Mouse (Mus musculus): ENCODE results near the gene Tmem95. TPM values are rescaled to one million over a fixed set of nuclear protein-coding genes. Genes with fewer than 3 reads are reported as not detected.

The Tmem95 gene
- polyA plus RNA-seq, 1 experiment from 2014 or later: not detected

GRCm38 (mm10) chr11:69834001-69834549 is 43.7 kb downstream of the Tmem95 start:
- Histone ChIP-seq H3K4me3 (ENCODE audit: low read length) (peak overlapping the region; percentile 50), H3K27ac (ENCODE audit: low read length) (no peak overlapping the region), H3K4me1 (ENCODE audit: control insufficient read depth, insufficient read depth, low read length) (peaks cover 21% of the 10 kb centered on the region), H3K27me3 (ENCODE audit: control insufficient read depth, insufficient read depth, low read length) (peaks cover 28% of the 10 kb centered on the region), H3K9ac (ENCODE audit: low read length) (peak overlapping the region; percentile 73), H3K36me3 (ENCODE audit: control insufficient read depth, insufficient read depth) (no peaks in the 10 kb centered on the region), H3K4me2 (ENCODE audit: low read depth, low read length) (peak overlapping the region; percentile 80), H3K9me3 (replicated peaks; ENCODE audit: control insufficient read depth, low read length) (no peaks in the 10 kb centered on the region)
- 8% methylated on average over 30 of the region's 48 CpGs for WGBS
- ATAC-seq (replicated peaks; ENCODE audit: extremely low read depth, insufficient read depth, low FRiP score): no peak

- H3K27ac ChIP-seq (ENCODE audit: low read length): no peak overlapping the region
These were observed 44.3 kb downstream of the Tmem95 start for GRCm38 (mm10) chr11:69833554-69833953.

GRCm38 (mm10) chr11:69828832-69829231 is 49.0 kb downstream of the Tmem95 start:
- H3K9ac ChIP-seq (ENCODE audit: low read length): no peak overlapping the region
- H3K4me2 ChIP-seq (ENCODE audit: low read depth, low read length): no peak overlapping the region
- no peaks in the 10 kb centered on the region for H3K9me3 ChIP-seq (replicated peaks; ENCODE audit: control insufficient read depth, low read length)
- H3K36me3 ChIP-seq (ENCODE audit: control insufficient read depth, insufficient read depth): 0 out of 2 replicates have a peak, but pooled peaks cover 3% of the 10 kb centered on the region
- no peak for ATAC-seq (replicated peaks; ENCODE audit: extremely low read depth, insufficient read depth, low FRiP score)
- H3K27ac ChIP-seq (ENCODE audit: low read length): no peak overlapping the region
- 77% methylated on average over 5 of the region's 5 CpGs for WGBS
- no peak overlapping the region for H3K4me3 ChIP-seq (ENCODE audit: low read length)
- peaks cover 4% of the 10 kb centered on the region; the same call in 1 of the 2 replicates for H3K27me3 ChIP-seq (ENCODE audit: control insufficient read depth, insufficient read depth, low read length)
- H3K4me1 ChIP-seq (ENCODE audit: control insufficient read depth, insufficient read depth, low read length): peaks cover 3% of the 10 kb centered on the region

More at GRCm38 (mm10) chr11:69833554-69833953, 44.3 kb downstream of the Tmem95 start:
- H3K27me3 ChIP-seq (ENCODE audit: control insufficient read depth, insufficient read depth, low read length): peaks cover 28% of the 10 kb centered on the region
- no peaks in the 10 kb centered on the region for H3K9me3 ChIP-seq (replicated peaks; ENCODE audit: control insufficient read depth, low read length)
- no peak for ATAC-seq (replicated peaks; ENCODE audit: extremely low read depth, insufficient read depth, low FRiP score)
- peak overlapping the region; percentile 50 for H3K4me3 ChIP-seq (ENCODE audit: low read length)
- peaks cover 18% of the 10 kb centered on the region for H3K4me1 ChIP-seq (ENCODE audit: control insufficient read depth, insufficient read depth, low read length)
- WGBS: 36% methylated on average over 8 of the region's 8 CpGs
- H3K9ac ChIP-seq (ENCODE audit: low read length): peak overlapping the region; percentile 73
- peak overlapping the region; percentile 80 for H3K4me2 ChIP-seq (ENCODE audit: low read depth, low read length)
- no peaks in the 10 kb centered on the region for H3K36me3 ChIP-seq (ENCODE audit: control insufficient read depth, insufficient read depth)

Small RNA genes lying within 50 kb of the gene (microRNA-seq; reads per million reads assigned to microRNA genes)
- not detected for gene Mir6924

Other genes starting within 250 kb of the Tmem95 start
- gene Fxr2, start 245.0 kb downstream of the Tmem95 start, polyA plus RNA-seq (2015; fragmentation: Nextera tagmentation; extraction: Ambion mirVana): 22.1 and 25.4 TPM in 2 replicates
- not detected in 2 replicates for gene Sox15, start 222.7 kb downstream of the Tmem95 start, polyA plus RNA-seq (2015; fragmentation: Nextera tagmentation; extraction: Ambion mirVana)
- 40.1 and 44.0 TPM in 2 replicates for gene Mpdu1, start 215.4 kb downstream of the Tmem95 start, polyA plus RNA-seq (2015; fragmentation: Nextera tagmentation; extraction: Ambion mirVana)
- 10.0 and 12.3 TPM in 2 replicates for gene Cd68, start 211.9 kb downstream of the Tmem95 start, polyA plus RNA-seq (2015; fragmentation: Nextera tagmentation; extraction: Ambion mirVana)
- 337 and 346 TPM in 2 replicates for gene Eif4a1, start 205.6 kb downstream of the Tmem95 start, polyA plus RNA-seq (2015; fragmentation: Nextera tagmentation; extraction: Ambion mirVana)
- 55.8 and 58.0 TPM in 2 replicates for gene Senp3, start 195.9 kb downstream of the Tmem95 start, polyA plus RNA-seq (2015; fragmentation: Nextera tagmentation; extraction: Ambion mirVana)
- 0.45 and 0.85 TPM in 2 replicates for gene Tnfsf13, start 192.2 kb downstream of the Tmem95 start, polyA plus RNA-seq (2015; fragmentation: Nextera tagmentation; extraction: Ambion mirVana)
- 5.9 and 7.8 TPM in 2 replicates for gene Tnfsf12, start 182.2 kb downstream of the Tmem95 start, polyA plus RNA-seq (2015; fragmentation: Nextera tagmentation; extraction: Ambion mirVana)
- gene Tnfsfm13, start 181.9 kb downstream of the Tmem95 start, polyA plus RNA-seq (2015; fragmentation: Nextera tagmentation; extraction: Ambion mirVana): 3.1 and 3.5 TPM in 2 replicates
- gene Polr2a, start 119.4 kb downstream of the Tmem95 start, polyA plus RNA-seq (2015; fragmentation: Nextera tagmentation; extraction: Ambion mirVana): 13.8 and 16.9 TPM in 2 replicates
- 0.16 and 0.18 TPM in 2 replicates for gene Slc35g3, start 116.0 kb downstream of the Tmem95 start, polyA plus RNA-seq (2015; fragmentation: Nextera tagmentation; extraction: Ambion mirVana)
- gene Zbtb4, start 112.1 kb downstream of the Tmem95 start, polyA plus RNA-seq (2015; fragmentation: Nextera tagmentation; extraction: Ambion mirVana): 3.6 TPM in 2 replicates
- 5.8 and 6.0 TPM in 2 replicates for gene Chrnb1, start 82.1 kb downstream of the Tmem95 start, polyA plus RNA-seq (2015; fragmentation: Nextera tagmentation; extraction: Ambion mirVana)
- 2.2 and 3.0 TPM in 2 replicates for gene Fgf11, start 76.2 kb downstream of the Tmem95 start, polyA plus RNA-seq (2015; fragmentation: Nextera tagmentation; extraction: Ambion mirVana)
- 3.1 TPM in 2 replicates for gene Tmem102, start 72.4 kb downstream of the Tmem95 start, polyA plus RNA-seq (2015; fragmentation: Nextera tagmentation; extraction: Ambion mirVana)
- gene Gm39566, start 62.7 kb downstream of the Tmem95 start, polyA plus RNA-seq (2015; fragmentation: Nextera tagmentation; extraction: Ambion mirVana): not detected in 2 replicates
- not detected in 2 replicates for gene Spem2, start 59.6 kb downstream of the Tmem95 start, polyA plus RNA-seq (2015; fragmentation: Nextera tagmentation; extraction: Ambion mirVana)
- not detected in 2 replicates for gene Spem1, start 55.8 kb downstream of the Tmem95 start, polyA plus RNA-seq (2015; fragmentation: Nextera tagmentation; extraction: Ambion mirVana)
- gene Nlgn2, start 40.2 kb downstream of the Tmem95 start, polyA plus RNA-seq (2015; fragmentation: Nextera tagmentation; extraction: Ambion mirVana): 1.6 and 2.0 TPM in 2 replicates
- 258 and 323 TPM in 2 replicates for gene Tmem256, start 39.5 kb downstream of the Tmem95 start, polyA plus RNA-seq (2015; fragmentation: Nextera tagmentation; extraction: Ambion mirVana)
- 72.1 and 74.9 TPM in 2 replicates for gene Plscr3, start 31.6 kb downstream of the Tmem95 start, polyA plus RNA-seq (2015; fragmentation: Nextera tagmentation; extraction: Ambion mirVana)
- gene Tnk1, start 19.3 kb downstream of the Tmem95 start, polyA plus RNA-seq (2015; fragmentation: Nextera tagmentation; extraction: Ambion mirVana): 0.26 and 0.90 TPM in 2 replicates
- gene Kctd11, start 3.4 kb upstream of the Tmem95 start, polyA plus RNA-seq (2015; fragmentation: Nextera tagmentation; extraction: Ambion mirVana): 3.9 and 4.3 TPM in 2 replicates
- 10.8 and 19.9 TPM in 2 replicates for gene Acap1, start 17.5 kb upstream of the Tmem95 start, polyA plus RNA-seq (2015; fragmentation: Nextera tagmentation; extraction: Ambion mirVana)
- gene 2810408A11Rik, start 23.0 kb upstream of the Tmem95 start, polyA plus RNA-seq (2015; fragmentation: Nextera tagmentation; extraction: Ambion mirVana): 4.1 and 4.4 TPM in 2 replicates
- 7.4 and 8.7 TPM in 2 replicates for gene Neurl4, start 23.1 kb upstream of the Tmem95 start, polyA plus RNA-seq (2015; fragmentation: Nextera tagmentation; extraction: Ambion mirVana)
- 50.1 and 51.2 TPM in 2 replicates for gene Gps2, start 35.9 kb upstream of the Tmem95 start, polyA plus RNA-seq (2015; fragmentation: Nextera tagmentation; extraction: Ambion mirVana)
- 1,137 and 1,317 TPM in 2 replicates for gene Eif5a, start 43.9 kb upstream of the Tmem95 start, polyA plus RNA-seq (2015; fragmentation: Nextera tagmentation; extraction: Ambion mirVana)
- gene Ybx2, start 57.8 kb upstream of the Tmem95 start, polyA plus RNA-seq (2015; fragmentation: Nextera tagmentation; extraction: Ambion mirVana): 5.3 and 7.3 TPM in 2 replicates
- 56.1 and 58.4 TPM in 2 replicates for gene Slc2a4, start 70.2 kb upstream of the Tmem95 start, polyA plus RNA-seq (2015; fragmentation: Nextera tagmentation; extraction: Ambion mirVana)
- gene Cldn7, start 86.8 kb upstream of the Tmem95 start, polyA plus RNA-seq (2015; fragmentation: Nextera tagmentation; extraction: Ambion mirVana): 7.5 and 14.4 TPM in 2 replicates
- 23.9 and 25.0 TPM in 2 replicates for gene Ctdnep1, start 103.1 kb upstream of the Tmem95 start, polyA plus RNA-seq (2015; fragmentation: Nextera tagmentation; extraction: Ambion mirVana)
- 111 and 116 TPM in 2 replicates for gene Elp5, start 104.5 kb upstream of the Tmem95 start, polyA plus RNA-seq (2015; fragmentation: Nextera tagmentation; extraction: Ambion mirVana)
- 421 and 428 TPM in 2 replicates for gene Gabarap, start 113.1 kb upstream of the Tmem95 start, polyA plus RNA-seq (2015; fragmentation: Nextera tagmentation; extraction: Ambion mirVana)
- gene Phf23, start 117.8 kb upstream of the Tmem95 start, polyA plus RNA-seq (2015; fragmentation: Nextera tagmentation; extraction: Ambion mirVana): 42.0 and 43.9 TPM in 2 replicates
- 17.1 and 19.2 TPM in 2 replicates for gene Dvl2, start 122.6 kb upstream of the Tmem95 start, polyA plus RNA-seq (2015; fragmentation: Nextera tagmentation; extraction: Ambion mirVana)
- gene Acadvl, start 137.4 kb upstream of the Tmem95 start, polyA plus RNA-seq (2015; fragmentation: Nextera tagmentation; extraction: Ambion mirVana): 276 and 298 TPM in 2 replicates
- gene Dlg4, start 138.9 kb upstream of the Tmem95 start, polyA plus RNA-seq (2015; fragmentation: Nextera tagmentation; extraction: Ambion mirVana): 4.6 and 4.7 TPM in 2 replicates
- not detected in 2 replicates for gene Asgr1, start 176.1 kb upstream of the Tmem95 start, polyA plus RNA-seq (2015; fragmentation: Nextera tagmentation; extraction: Ambion mirVana)
- 0.22 TPM in 1 of 2 replicates, not detected in the other for gene Asgr2, start 214.6 kb upstream of the Tmem95 start, polyA plus RNA-seq (2015; fragmentation: Nextera tagmentation; extraction: Ambion mirVana)